Mouse (Mus musculus): ENCODE data around the gene Acacb.
A peak's percentile ranks its signal among the peaks of the same experiment; 100 is the strongest.

Acacb gene

GRCm38 (mm10) chr5:114176548-114177400, 30.4 kb downstream of the Acacb start:
- DNase-seq, result no peak

- no peak for DNase-seq
Observed at GRCm38 (mm10) chr5:114177966-114178719, 31.8 kb downstream of the Acacb start.

GRCm38 (mm10) chr5:114179541-114179940, 33.2 kb downstream of the Acacb start:
- peak in 1 of 2 experiments; percentile 8 for DNase-seq

- DNase-seq, result no peak
Observed at GRCm38 (mm10) chr5:114183493-114183892, 37.2 kb downstream of the Acacb start.

GRCm38 (mm10) chr5:114187108-114187507, 40.8 kb downstream of the Acacb start:
- DNase-seq, result no peak

GRCm38 (mm10) chr5:114188900-114189464, 42.6 kb downstream of the Acacb start:
- DNase-seq, result no peak

- DNase-seq, result no peak
Observed at GRCm38 (mm10) chr5:114194161-114194560, 47.8 kb downstream of the Acacb start.

GRCm38 (mm10) chr5:114199116-114199777, 52.9 kb downstream of the Acacb start:
- DNase-seq, result no peak

GRCm38 (mm10) chr5:114206158-114206557, 59.8 kb downstream of the Acacb start:
- DNase-seq, result no peak

GRCm38 (mm10) chr5:114213183-114213582, 66.8 kb downstream of the Acacb start:
- no peak for DNase-seq

- DNase-seq, result no peak
Observed at GRCm38 (mm10) chr5:114218771-114219170, 72.4 kb downstream of the Acacb start.

GRCm38 (mm10) chr5:114226051-114226450, 79.7 kb downstream of the Acacb start:
- DNase-seq, result no peak

GRCm38 (mm10) chr5:114228901-114229300, 82.6 kb downstream of the Acacb start:
- DNase-seq, result no peak

- DNase-seq, result no peak
Observed at GRCm38 (mm10) chr5:114238924-114239323, 92.6 kb downstream of the Acacb start.

GRCm38 (mm10) chr5:114239737-114240136, 93.4 kb downstream of the Acacb start:
- no peak for DNase-seq

GRCm38 (mm10) chr5:114246465-114246864, 100.1 kb downstream of the Acacb start:
- no peak for DNase-seq

- DNase-seq, result peak; percentile 58 to 74
Observed at GRCm38 (mm10) chr5:114248174-114248589, 101.8 kb downstream of the Acacb start.

GRCm38 (mm10) chr5:114259495-114259894, 113.2 kb downstream of the Acacb start:
- DNase-seq, result no peak

- no peak for DNase-seq
Observed at GRCm38 (mm10) chr5:114261494-114261893, 115.2 kb downstream of the Acacb start.

- DNase-seq, result peak in 1 of 2 experiments; percentile 15
Observed at GRCm38 (mm10) chr5:114264030-114264459, 117.7 kb downstream of the Acacb start.

GRCm38 (mm10) chr5:114264791-114265190, 118.5 kb downstream of the Acacb start:
- DNase-seq, result no peak

GRCm38 (mm10) chr5:114268646-114269045, 122.3 kb downstream of the Acacb start:
- DNase-seq, result no peak

GRCm38 (mm10) chr5:114269499-114269898, 123.2 kb downstream of the Acacb start:
- no peak for DNase-seq
